Mouse (Mus musculus): ENCODE measurements at regions not wholly inside any gene's neighbourhood (a gene's known extent, or its start where the extent isn't known, plus 50 kb on each side); places are given as distances from the start of the nearest gene placed in this dataset.

DNA sequence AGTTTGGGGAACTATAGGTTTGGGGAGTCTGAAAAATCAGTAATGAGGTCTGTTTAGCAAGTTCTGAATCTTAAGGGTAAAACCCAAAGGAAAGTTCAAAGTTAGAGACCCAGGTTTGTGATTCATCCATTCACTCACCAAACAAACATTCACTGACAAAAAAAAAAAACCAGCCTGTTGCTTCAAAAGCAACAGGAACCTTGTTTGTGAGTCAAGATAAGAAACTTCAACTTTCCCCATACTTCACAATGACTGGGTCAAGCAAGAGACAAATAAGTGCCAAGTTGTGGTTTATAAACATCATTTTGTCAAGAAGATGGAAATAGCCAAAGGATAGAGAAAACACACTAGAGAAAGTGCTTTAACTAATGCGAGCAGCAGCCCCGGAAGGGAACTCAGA, 266.9 kb upstream of the Fn1 start:
- intact Hi-C loops (cut with DNase I; ENCODE audit: low total_unique reads) = no loop called here
- no peak for DNase-seq

DNA sequence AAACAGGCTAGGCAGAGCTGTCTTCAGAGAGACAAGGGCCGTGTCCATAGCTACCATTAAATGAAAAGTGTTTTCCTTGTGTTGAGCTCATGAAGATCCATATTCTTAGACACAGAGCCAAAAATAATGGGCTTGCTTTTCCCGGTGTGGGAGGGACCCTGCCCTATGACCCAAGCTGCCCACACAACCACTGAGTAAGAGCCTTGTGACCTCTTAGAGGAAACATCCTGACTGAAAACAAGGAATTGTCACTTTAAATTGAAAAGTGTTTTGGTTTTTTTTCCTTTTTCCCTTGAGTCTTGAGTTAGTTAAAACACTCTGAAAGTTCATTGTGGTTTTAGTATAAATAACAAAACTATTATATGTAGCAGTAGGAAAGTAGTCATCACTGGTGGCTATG, 264.0 kb upstream of the Fn1 start:
- no peak for DNase-seq
- intact Hi-C loops (cut with DNase I; ENCODE audit: low total_unique reads) = no loop called here

DNA sequence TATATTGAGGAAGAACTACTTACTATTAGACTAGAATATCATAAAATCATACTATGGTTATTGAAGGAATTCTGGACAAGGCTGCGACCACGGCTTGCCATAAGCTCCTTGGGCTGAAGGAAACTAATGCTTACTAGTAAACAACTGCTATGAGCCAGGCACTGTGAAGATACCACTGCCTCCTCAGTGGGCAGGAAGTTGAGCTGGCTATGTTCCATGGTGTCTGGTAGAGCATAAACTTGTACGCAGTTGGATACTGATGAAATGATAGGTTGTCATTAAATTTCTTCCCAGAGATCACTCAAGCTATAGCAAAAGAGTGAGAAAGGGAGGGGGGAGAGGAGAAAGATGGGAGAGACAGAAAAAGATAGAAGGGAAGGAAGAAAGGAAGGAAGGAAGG, 261.4 kb upstream of the Fn1 start:
- no peak for DNase-seq
- intact Hi-C loops (cut with DNase I; ENCODE audit: low total_unique reads) = no loop called here

DNA sequence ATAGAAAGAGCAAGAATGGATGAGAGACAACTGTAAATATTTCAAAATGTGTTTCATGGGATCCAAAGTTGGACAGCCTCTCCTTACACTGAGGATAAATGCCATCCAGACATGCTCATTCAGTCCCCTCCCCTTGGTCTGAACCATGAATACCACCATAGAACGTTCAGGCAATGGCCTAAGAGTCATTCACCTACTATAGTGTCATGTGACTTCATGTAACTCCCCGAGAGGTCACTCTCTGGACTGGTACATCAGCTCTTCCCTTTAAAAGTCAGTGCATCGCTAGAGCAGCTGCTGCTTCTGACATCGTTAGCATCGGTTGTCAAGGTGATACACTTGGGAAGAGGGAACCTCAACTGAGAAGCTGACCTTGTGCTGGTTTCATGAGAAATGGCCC, 260.2 kb upstream of the Fn1 start:
- DNase-seq = no peak
- intact Hi-C loops (cut with DNase I; ENCODE audit: low total_unique reads) = no loop called here

DNA sequence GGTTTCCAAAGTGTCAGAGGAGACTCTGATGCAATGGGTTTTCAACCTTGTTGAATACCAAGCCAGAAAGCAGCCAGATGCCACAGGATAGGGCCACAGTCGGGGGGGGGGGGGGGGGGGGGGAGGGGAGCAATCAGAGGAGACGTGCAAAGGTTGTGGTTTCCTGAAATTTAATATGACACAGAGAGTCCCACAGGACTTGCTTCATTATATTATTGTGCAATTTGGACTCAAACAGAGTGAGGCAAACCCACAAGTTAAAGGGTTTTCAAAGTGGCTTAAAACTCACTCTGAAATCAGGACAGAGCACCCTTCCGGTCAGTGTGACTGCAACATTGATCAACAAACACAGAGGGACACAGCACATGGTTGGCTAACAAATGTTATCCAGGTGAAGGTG, 259.4 kb upstream of the Fn1 start:
- intact Hi-C loops (cut with DNase I; ENCODE audit: low total_unique reads) = no loop called here
- DNase-seq = no peak

DNA sequence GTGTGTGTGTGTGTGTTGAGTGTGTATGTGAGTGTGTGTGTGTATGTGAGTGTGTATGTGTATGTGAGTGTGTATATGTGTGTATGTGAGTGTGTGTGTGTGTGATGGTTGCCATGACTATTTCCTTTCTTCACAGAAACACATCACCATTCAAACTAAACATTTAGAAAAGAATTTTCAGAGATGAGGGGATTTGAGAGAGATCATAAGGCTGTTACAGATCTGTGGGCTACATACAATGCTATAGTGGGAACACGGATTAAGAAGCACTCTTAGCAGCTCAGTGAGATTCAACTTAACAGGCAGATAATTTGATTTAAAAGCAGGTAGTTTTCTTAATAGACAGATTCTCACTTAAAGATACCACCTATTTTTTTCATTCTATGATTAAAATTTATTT, 257.1 kb upstream of the Fn1 start:
- intact Hi-C loops (cut with DNase I; ENCODE audit: low total_unique reads) = no loop called here
- DNase-seq = no peak

DNA sequence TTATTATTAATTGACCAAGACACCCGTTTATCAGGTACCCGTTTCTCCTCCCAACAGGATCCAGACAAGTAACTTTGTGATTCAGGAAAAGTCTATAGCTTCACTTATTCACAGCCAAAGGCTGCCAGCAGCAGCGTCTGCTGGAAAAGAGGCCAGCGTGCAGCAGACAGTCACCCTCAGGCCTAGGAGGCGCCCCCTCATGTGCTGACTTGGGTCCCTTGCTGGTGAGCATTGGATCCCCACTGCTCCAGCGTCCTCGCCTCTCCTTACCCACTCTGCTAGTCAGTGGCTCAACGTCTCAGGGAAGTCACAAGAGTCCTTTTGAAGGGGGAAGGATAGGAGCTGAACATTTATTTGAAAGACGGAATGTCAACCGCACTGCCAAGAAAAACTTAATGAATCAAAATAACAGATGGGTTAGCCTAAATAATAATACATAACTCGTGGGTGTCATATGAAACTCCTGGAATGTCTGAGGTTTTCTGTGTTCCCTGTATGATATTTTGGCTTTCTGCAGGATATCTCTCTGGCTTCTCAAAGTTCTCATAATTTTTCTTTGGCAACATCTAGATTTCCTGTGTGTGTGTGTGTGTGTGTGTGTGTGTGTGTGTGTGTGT, 256.6 kb upstream of the Fn1 start:
- intact Hi-C loops (cut with DNase I; ENCODE audit: low total_unique reads) = no loop called here
- no peak for DNase-seq

DNA sequence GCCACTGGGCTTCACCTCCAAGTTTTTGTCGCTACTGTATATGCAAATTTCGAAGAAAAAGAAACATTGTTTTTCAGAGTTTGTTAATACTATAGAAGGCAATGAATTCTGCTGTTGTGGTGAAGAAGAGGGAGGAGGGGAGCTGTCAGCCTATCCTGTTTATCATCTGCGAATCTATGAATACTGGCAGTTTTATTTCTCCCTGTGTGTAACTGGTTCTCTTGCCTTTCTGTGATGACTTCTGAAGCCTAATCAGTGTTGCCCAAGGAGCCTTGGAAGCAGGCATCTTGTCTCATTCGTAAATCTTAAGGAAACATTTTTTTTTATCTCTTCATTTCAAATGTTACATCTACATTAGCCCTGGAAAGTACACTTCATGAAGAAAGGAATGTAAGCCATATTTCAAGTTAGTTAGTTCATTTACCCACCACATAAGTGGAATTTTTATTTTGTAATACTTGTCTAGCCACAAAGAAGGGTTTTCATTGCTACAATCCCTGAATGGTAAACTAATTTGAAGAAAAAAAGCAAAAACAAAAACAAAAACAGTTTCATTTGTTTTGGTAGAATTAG, 251.5 kb upstream of the Fn1 start:
- intact Hi-C loops (cut with DNase I; ENCODE audit: low total_unique reads) = no loop called here
- no peak for DNase-seq

DNA sequence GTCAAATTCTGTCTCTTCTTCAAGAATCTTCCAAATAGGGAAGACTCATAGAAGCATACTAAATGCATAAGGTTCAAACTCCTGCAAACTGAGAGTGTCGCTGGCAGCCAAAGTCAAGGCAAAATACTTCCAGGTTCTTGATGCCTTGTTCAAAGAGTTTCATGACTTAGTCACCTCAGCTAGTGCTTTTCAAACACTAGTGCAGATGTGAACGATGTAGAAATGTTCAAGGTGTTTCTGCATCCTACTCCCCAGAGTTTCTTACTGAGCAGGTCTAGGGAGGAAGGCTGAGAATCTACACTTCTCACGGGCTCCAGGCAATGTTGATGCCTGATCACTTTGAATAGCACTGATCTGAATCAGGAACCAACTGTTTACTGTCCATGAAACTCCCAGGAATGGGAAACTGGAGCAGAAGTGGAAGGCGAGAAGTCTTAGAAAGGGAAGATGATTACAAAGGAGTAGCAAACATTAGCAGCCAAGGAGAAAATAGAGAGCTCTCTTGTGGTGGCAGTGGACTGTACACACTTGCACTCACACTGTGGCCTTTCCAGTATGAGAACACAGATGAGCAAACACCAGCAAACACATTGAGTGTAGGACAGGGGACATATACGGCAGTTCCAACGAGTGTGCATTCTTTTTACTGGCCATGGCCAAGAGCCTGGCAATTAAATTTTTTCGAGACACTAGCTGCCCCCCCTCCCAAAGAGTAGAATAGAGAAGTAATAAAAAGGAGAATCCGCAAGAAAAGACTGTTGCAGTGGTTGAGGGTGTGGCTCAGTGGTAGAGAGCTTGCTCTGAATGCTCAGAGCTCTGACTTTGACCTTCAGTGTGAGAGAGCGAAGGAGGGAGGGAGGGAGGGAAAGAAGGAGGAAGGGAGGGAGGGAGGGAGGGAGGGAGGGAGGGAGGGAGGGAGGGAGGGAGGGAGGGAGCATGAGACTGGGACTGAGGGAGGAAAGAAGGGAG, 247.4 kb upstream of the Fn1 start:
- DNase-seq = no peak
- intact Hi-C loops (cut with DNase I; ENCODE audit: low total_unique reads) = no loop called here

DNA sequence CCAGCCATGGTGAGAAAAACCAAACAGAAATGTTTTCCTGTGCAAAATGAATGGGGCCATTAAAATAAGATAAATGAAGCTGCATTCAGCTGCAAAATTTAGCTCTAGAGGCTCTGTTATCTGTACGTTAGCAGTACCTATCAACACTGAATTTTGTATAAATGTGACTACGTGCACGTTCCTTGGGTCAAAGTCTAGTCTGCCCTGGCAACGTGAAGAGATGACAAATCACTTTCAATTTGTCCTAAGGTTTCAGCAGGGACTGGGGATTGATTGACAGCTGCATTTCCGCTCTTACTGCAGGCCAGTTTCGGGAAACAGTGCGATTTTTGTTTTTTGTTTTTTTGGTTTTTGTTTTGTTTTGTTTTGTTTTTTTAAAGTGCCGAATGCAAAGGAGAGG, 246.1 kb upstream of the Fn1 start:
- intact Hi-C loops (cut with DNase I; ENCODE audit: low total_unique reads) = no loop called here
- no peak for DNase-seq

DNA sequence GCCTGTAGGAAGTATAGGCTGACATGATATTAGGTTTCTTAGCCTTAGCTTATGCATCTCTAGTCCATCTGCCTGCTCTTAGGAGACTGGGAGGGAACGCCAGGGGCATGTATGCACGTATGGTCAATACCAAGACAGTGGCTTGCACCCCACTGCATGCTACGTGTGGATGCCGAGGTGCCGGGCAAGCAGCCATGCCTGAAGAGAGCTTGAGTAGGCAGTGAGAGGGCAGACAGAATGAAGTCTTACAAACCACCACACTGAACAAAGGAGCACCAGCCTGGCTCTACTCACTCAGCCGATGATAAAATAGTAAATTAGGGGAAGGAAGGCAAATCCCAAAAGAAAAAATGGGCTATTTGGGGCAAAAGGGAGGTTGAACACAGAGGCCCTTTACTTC, 245.2 kb upstream of the Fn1 start:
- no peak for DNase-seq
- intact Hi-C loops (cut with DNase I; ENCODE audit: low total_unique reads) = no loop called here

DNA sequence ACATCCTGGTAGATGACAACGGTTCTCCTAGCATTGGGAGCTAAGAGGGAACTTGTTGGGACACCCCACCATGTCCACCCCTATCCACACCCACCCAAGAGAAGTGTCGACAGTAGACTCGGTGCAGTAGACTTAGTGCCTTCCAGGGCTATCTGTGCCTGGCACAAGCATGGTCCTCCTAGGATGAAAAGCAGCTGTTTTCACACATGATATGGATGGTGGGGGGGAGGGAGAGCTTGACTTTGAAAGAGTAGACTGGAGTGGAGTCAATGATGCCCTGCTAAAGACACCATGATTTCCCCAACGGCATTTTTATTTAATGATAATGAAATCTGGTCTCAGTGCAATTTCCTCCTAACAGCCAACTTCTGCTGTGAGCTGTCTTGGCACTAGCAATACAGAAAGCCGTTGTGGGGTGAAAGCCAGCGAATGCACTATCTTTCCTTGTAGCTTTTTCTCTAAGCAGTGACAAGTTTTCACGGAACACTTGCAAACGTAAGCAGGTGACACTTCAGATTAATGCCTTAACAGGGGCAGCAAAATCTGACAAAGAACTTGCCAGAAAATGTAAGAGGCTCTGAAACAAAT, 244.6 kb upstream of the Fn1 start:
- no peak for DNase-seq
- intact Hi-C loops (cut with DNase I; ENCODE audit: low total_unique reads) = no loop called here

DNA sequence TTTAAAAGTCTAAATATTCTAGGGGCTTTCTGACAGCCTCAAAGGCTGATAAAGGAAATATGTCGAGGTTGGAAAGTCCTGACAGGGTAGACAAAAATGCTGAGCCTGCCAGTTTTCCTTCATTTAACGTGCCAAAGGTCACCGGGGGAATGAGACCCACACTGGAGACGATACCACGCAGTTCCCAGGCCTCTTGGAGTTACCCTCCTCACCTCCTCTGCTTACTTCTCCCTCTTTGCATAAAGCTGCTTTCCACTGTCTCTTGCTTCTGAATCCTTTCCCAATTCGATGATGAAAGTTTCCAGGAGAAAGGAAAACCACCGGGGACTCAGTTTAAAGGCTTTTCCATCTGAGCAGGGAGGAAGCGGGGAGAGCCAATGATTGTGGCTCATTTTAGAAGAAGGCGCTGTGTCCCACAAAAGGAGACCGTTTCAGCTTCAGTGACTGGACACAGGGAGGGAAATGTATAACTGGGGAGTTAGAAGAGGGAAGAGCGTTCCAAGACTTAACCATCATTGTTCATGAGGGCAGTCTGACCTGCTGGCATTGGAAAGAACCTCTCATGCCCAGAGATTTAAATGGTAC, 243.2 kb upstream of the Fn1 start:
- no peak for DNase-seq
- intact Hi-C loops (cut with DNase I; ENCODE audit: low total_unique reads) = no loop called here

DNA sequence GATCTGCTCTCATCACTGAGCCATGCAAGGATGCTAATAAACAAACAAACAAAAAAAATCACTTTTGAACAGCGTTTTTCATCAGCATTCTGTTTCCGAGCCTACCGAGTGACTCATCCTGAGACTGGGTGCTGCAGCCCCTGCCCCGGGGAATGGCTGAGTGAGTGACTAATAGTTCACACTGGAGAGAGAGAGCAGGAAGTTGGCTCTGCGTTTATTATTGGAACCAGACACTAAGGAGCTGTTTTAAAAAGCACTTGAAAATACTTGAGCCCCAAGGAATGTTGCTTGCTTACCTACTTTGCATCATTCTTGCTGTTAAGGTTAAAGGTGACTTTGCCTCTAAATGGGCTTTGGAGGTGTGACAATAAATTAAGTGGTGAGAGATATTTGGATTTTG, 240.6 kb upstream of the Fn1 start:
- peak; percentile 39 for DNase-seq
- intact Hi-C loops (cut with DNase I; ENCODE audit: low total_unique reads) = no loop called here

DNA sequence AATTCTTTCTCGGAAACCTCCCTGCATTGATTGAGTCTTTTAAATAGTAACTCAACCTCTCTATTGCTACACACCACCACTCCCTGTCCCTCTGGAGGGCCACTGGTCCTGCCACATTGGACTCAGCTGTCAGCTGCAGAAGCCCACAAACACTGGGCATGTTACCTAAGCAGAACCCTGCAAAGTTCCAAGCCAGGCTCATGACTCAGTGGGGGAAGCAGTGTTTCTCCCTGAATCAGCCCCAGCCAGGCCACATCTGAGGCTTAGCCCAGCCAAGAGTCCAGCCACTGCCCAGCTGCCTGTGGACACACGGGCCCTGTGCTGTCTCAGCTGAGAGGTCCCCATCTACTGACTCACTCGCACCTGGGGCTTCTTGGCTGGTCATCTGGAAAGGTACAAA, 234.8 kb upstream of the Fn1 start:
- intact Hi-C loops (cut with DNase I; ENCODE audit: low total_unique reads) = no loop called here
- peak; percentile 50 for DNase-seq

DNA sequence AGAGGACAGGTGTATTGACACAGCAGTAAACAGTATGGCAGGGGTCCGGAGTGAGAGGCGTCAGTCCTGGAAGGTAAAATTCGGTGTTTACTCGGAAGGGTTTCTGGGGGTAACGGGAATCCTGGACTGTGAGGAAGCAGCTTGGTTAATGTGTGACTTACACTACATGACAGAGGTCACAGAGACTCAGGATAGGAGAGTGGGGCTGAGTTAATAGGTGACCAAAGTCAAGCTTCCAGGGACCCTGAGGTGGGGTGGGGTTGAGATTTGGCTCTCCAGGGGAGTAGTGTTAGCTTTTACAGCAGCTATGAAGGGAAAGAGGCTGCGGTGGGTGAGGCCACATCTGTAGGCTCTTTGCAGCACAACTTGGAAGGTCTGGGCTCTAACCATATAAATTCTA, 233.9 kb upstream of the Fn1 start:
- DNase-seq = no peak
- intact Hi-C loops (cut with DNase I; ENCODE audit: low total_unique reads) = no loop called here

DNA sequence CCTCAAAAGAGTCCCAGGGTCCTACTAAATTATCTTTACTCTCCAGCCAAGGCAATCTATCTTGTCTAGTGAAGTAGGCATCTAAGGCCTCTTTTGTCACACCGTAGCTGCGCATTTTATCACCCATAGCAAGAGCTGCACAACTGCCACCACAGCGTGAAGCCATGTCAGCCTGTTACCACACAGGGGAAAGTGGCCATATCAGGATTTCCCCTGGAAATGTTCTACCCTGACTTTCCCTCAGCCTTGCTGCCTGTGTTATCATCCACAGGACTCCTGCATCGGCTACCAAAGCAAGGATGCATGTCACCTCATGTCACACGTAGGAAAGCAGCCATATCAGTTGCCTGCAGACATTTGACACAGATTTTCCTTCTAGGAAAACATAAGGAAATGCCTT, 233.2 kb upstream of the Fn1 start:
- no peak for DNase-seq
- intact Hi-C loops (cut with DNase I; ENCODE audit: low total_unique reads) = no loop called here

DNA sequence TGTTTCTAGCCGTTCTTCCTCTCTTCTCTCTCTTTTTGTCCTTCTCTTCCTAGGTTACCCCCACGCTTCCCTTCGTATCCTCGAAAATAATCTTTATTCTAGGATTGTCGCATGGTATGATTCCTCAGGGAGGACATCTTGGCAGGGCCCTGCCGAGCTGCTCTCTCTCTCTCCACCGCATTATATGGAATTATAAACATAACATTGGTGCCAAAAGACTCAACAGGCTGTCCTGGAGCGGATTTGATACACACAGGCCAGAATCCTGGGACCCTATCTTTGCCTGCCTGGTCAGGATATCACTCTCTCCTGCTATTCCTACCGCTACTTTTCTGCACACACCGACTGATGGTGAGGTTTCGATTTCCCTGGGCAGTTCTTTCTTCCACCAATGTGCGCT, 228.9 kb upstream of the Fn1 start:
- no peak for DNase-seq
- intact Hi-C loops (cut with DNase I; ENCODE audit: low total_unique reads) = no loop called here

DNA sequence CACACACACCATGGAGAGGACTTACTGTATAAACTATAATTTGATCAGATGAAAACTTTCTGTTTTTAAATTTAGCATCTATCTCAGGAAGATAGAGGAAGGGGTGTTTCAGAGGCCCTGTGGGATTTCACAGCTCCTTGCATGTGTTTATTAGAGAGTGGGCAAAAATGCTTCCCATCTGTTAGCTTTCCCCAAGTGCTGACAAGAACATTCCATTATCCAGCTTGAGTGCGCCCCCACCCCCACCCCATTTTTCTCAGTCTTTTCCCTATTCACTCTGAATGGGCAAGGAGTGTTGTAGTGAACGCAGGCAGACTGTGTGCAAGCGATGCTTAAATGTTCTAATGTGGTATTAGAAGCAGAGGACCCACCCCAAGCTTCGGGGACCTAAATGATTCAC, 228.2 kb upstream of the Fn1 start:
- intact Hi-C loops (cut with DNase I; ENCODE audit: low total_unique reads) = no loop called here
- DNase-seq = no peak

DNA sequence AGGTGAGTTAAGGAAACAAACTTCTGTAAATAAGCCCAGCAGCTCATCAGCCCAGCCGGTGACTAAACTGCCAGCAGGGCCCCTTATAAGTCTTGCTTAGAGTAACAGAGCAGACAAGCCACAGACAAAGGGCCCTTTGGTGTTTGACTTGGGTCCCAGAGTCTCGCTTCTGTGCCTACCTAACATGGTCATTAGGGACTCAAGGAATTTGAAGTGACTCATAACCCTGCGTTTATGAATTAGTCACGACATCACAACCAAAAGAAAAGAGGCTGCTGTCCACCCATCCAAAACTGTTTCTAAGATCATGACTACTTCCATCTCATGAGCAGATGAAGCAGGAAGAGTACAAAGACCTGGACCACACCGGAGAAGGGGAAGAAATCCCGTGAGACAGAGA, 227.5 kb upstream of the Fn1 start:
- intact Hi-C loops (cut with DNase I; ENCODE audit: low total_unique reads) = no loop called here
- DNase-seq = no peak

All from gastrocnemius, postnatal 14 days (tissue).